Mouse (Mus musculus): ENCODE results near the gene Tmem198b.

The Tmem198b gene

DNA sequence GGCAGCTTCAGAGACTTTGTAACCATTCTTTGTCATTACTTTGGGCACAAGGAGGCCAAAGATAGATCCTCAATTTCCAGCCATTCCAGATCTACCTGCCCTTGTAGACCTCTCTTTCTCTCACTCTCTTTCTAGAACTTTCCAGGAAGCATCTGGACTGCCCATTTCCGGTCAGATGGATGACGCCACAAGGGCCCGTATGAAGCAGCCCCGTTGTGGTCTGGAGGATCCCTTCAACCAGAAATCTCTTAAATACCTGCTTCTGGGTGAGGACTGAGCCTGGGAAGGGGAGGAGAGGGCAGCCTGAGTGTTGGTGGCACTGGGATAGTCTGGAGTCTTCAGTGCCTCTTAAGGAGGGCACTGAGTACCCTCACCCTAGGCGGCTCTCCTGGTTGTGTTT, 9.8 kb downstream of the Tmem198b start:
- whole genome bisulfite sequencing, result 94% methylated on average over 5 of the region's 5 CpGs

DNA sequence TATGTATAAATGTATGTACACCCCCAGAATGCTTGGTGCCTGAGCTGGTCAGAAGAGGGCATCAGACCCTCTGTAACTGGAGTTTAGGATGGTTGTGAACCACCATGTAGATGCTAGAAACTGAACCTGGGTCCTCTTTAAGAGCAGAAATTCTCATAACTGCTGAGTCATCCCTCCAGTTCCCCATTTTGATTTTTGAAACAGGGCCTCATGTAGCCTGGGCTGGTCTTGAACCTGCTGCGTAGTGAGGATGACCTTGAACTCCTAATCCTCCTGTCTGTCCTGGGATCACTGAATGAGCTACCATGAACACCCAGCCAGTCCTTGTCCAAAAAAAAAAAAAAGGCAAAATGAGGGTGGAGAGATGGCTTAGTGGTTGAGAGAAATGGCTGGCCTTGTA, 10.9 kb downstream of the Tmem198b start:
- 94% methylated on average over 1 of the region's 1 CpGs for WGBS

DNA sequence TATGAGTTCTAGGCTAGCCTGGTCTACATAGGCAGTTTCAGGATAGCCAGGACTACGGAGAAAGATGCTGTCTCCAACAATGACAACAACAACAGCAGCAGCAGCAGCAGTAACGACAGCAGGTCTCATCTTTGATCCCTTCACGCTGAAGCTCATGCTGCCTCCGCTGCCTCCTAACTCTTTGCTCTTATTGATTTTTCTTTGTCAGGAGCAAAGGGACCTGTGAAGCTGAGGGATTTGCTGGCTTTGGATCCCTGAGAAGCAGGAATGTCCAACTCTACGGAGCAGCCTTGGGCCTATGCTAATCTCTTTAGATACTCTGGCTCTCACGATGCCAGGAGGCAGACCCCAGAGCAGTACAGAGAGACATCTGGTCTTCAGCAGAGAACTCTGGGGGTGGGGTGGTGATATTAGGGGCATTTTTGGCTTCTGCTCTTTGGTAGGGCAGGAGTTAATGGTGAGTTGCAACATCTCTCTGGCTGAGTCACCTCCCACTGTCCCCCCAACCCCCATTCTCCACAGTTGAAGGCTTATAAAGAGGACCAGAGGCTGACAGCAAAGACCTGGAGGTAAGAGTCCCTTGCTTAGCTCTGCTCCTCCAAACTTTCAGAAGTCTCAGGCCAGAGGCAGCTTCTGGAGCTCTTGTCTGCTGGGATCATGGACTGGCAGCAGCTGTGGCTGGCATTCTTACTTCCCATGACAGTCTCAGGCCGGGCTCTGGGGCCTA, 13.6 kb downstream of the Tmem198b start, which contains the start of gene Mmp19:
TSS of gene Mmp19 (plus strand) at position 513 of the 727 bp plus-strand sequence.
- WGBS, result 83% methylated on average over 7 of the region's 7 CpGs

DNA sequence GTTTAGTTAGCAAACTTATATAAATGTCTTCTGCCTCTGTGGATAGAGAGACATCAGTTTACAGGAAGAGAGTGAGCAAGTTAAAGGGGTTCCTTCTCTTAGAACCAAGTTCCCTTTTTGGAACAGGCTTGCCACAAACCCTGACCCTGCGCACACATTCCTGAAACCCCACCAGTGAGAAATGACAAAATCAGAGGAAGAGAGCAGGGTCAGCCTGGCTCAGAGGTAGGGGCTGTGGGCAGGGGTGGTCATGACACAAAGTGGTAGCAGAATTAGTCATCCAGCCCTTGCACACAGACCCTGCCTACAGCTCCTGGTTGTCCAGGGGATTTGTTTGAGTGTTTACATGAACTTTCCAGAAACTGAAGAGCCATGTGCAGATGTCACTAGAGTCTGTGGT, 24.0 kb downstream of the Tmem198b start:
- 100% methylated on average over 1 of the region's 1 CpGs for WGBS

DNA sequence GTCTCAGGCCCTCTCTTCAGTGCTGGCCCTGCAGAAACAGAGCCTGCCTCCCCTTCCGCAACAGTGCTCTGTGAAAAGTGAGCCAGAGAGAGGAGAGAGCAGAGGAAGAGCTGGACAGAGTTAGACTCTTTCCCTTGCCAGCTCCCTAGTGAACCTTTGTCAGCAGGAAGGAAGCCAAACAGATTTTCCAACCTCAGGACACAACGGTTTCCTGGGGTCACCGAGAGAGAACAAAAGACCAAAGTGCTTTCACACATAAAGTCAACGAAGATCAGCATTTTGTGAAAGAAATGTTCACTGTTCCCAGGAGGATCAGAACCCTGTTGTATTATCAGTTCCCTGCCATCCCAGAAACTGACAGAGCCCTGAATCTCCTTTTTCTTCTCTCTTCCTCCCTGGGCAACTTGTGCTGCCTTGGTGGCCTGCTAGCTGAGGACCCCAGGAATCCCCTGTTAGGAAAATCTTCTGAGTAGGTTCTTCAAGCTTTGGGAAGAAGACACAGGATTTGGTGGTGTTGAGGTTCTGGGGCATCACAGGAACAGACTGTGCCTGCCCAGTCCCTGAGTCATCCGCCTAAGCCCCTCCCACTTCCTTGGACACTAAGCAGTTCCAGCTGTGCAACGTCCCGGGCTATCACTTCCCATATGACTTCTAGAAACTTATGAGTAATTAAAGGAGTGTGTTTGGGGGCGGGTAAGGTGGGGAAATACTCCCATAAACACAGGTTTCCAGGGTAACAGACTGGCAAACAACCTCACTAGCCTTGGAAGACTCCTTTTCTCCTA, 25.0 kb downstream of the Tmem198b start:
- 41% methylated on average over 8 of the region's 8 CpGs for WGBS

DNA sequence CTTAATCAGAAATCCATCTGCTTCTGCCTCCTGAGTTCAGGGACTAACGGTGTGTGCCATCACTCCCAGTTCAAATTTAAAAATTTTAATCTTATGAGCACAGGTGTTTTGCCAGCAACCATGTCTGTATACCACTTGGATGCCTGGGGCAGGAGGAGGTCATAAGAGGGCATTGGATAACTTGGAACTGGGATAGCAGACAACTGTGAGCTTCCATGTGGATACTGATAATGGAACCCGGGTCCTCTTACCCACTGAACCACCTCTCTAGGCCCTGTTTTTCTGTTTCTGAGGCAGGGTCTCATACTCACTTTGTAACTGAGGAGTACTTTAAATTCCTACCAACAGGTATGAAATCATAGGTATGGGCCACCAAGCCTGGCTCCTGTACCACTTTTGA, 25.7 kb downstream of the Tmem198b start:
- WGBS, result 94% methylated on average over 2 of the region's 2 CpGs

DNA sequence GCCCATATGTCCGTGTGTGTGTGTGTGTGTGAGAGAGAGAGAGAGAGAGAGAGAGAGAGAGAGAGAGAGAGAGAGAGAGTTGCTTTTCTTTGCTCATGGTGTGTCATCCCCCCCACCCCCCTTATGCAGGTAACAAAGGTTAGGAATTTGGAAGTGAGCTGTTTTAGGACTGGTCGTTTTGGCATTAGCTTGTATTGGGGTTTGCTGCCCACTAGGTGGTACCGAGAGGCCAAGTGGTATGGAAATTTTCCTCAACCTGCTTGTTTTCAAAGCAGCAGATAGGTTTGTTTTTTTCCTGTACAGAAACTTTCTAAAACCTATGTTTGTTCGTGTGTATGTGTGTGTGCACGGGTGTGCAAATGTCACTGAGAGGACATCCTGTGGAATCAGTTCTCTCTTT, 30.5 kb downstream of the Tmem198b start:
- 31% methylated on average over 5 of the region's 5 CpGs for WGBS

DNA sequence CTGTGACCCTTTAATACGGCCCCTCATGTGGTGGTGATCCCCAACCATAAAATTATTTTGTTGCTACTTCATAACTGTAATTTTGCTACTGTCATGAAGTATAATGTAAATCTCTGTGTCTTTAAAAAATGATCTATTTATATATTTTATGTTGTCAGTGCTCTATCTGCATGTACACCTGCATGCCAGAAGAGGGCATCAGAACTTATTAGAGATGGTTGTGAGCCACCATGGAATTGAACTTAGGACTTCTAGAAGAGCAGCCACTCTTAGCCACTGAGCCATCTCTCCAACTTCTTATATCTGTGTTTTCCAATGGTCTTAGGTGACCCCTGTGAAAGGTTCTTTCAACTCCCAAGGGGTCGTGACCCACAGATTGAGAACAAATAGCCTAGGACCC, 31.3 kb downstream of the Tmem198b start:
- WGBS, result 89% methylated on average over 2 of the region's 2 CpGs
